Mouse (Mus musculus) liver, embryonic 16.5 days (tissue): ENCODE results near the gene Ndrg3. TPM values are rescaled to one million over a fixed set of nuclear protein-coding genes. Genes with fewer than 3 reads are reported as not detected.

Source experiments
- ATAC-seq: fragments of 200-750 bp; cut with Nextera tagmentation; 2 replicates; pipeline ENCODE4 v1.8.0; 2017; ENCODE audit warnings: low read depth, mild to moderate bottlenecking, moderate number of reproducible peaks, moderate library complexity
- H3K27ac ChIP-seq: fragments of 300-500 bp; sonication (generic); 2 replicates; pipeline ENCODE4 v1.5.1; 2014; ENCODE audit warnings: mild to moderate bottlenecking, low read length
- H3K27me3 ChIP-seq: fragments of 300-500 bp; sonication (generic); 2 replicates; pipeline ENCODE4 v1.6.1; 2014; ENCODE audit warnings: low read depth, low read length, mixed read lengths; ENCODE audit not compliant: control insufficient read depth, insufficient read depth
- H3K36me3 ChIP-seq: fragments of 300-500 bp; sonication (generic); 2 replicates; pipeline ENCODE4 v1.6.1; 2014; ENCODE audit warnings: mild to moderate bottlenecking; ENCODE audit not compliant: control insufficient read depth, insufficient read depth
- H3K4me1 ChIP-seq: fragments of 300-500 bp; sonication (generic); 2 replicates; pipeline ENCODE4 v1.6.1; 2014; ENCODE audit warnings: low read depth, low read length, mixed read lengths; ENCODE audit not compliant: control insufficient read depth
- H3K4me2 ChIP-seq: fragments of 300-500 bp; sonication (generic); 2 replicates; pipeline ENCODE4 v1.6.1; 2014; ENCODE audit warnings: low read depth, low read length, mixed read lengths
- H3K4me3 ChIP-seq: fragments of 300-500 bp; sonication (generic); 2 replicates; pipeline ENCODE4 v1.5.1; 2014; ENCODE audit warnings: low read depth, mild to moderate bottlenecking, low read length
- H3K9ac ChIP-seq: fragments of 300-500 bp; sonication (generic); 2 replicates; pipeline ENCODE4 v1.6.1; 2014; ENCODE audit warnings: low read depth, low read length
- H3K9me3 ChIP-seq: fragments of 300-500 bp; sonication (generic); replicated peaks from 2 replicates; pipeline ENCODE4 v1.6.1; 2016; ENCODE audit warnings: low read length; ENCODE audit not compliant: control insufficient read depth
- WGBS: fragments of 180-500 bp; shearing (Covaris S2); extraction: QIAGEN DNeasy Blood & Tissue Kit; methylation state at CpG from one replicate; pipeline ENCODE4 v1.1.7; 2014; ENCODE audit not compliant: insufficient replicate concordance; 5-methylcytosine and 5-hydroxymethylcytosine counted together
- polyA plus RNA-seq: library from polyadenylated mRNA; unstranded; fragments of >200 nt; fragmentation: Nextera tagmentation; extraction: Ambion mirVana; gene quantifications from 2 replicates; pipeline ENCODE4 v1.2.1, GENCODE M21; 2015

The Ndrg3 gene
- 30.8 and 32.6 TPM in 2 replicates for polyA plus RNA-seq

DNA sequence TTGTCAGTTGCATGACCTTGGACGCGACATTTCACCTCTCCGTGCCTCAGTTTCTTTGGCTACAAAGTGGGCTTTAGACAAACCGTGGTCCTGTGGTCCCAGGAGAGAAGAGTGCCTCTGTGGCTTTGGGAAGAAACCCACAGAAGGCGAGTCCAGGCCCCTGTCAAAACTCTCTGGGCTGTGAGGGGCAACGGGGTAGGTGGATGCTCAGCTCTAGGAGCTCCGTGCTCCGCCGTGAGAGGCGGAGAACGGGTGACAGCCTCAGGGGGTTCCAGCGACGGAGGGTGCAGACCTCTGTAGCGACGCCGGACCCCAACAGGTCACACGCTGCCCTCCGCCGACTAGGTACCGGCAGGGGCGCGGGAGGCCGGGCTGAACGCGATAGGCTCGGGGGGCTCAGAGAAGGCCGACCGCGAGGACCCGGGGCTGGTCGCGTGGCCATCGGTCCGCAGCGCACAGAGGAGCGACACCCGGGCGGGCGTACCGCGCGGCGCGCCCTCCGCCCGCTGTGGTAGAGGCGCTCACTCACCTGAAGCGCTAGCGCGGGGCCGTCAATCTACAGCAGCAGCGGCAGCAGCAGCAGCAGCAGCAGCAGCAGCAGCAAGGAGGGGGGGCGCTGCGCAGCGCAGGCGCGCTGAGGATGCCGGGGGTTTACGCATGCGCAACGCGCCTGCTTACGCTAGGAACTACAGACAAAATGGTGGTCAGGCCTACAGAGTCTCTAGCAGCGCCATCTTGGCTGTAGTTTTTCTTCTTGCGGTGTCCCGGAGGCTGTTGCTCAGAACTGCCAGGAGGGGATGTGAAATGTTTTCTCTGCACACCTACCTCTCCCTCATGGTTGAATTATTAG lies at the start of gene Ndrg3:
Gene Ndrg3, minus strand, starts transcription at position 587 of the 850 bp plus-strand sequence.
- under 1% methylated on average over 66 of the region's 66 CpGs for WGBS
- peaks cover 22% of the 10 kb centered on the region for H3K4me1 ChIP-seq
- peak within 1 kb of the TSS; percentile 90 for H3K27ac ChIP-seq
- no peaks in the 10 kb centered on the region for H3K27me3 ChIP-seq
- H3K36me3 ChIP-seq = peaks cover 18% of the 10 kb centered on the region
- peak; percentile 96 for ATAC-seq
- peak within 1 kb of the TSS; percentile 98 for H3K9ac ChIP-seq
- peak within 1 kb of the TSS; percentile 98 for H3K4me3 ChIP-seq
- peak within 1 kb of the TSS; percentile 84 for H3K4me2 ChIP-seq
- no peaks in the 10 kb centered on the region for H3K9me3 ChIP-seq

- Histone ChIP-seq H3K9ac (no peak overlapping the region), H3K4me1 (no peaks in the 10 kb centered on the region), H3K36me3 (peaks cover 3% of the 10 kb centered on the region; the same call in 1 of the 2 replicates), H3K9me3 (no peaks in the 10 kb centered on the region), H3K4me3 (no peak overlapping the region), H3K27me3 (no peaks in the 10 kb centered on the region), H3K4me2 (no peak overlapping the region), H3K27ac (no peak overlapping the region)
- 40% methylated on average over 7 of the region's 7 CpGs for WGBS
- ATAC-seq = no peak
These were observed 49.6 kb upstream of the Ndrg3 start for GRCm38 (mm10) chr2:157041421-157041820.

GRCm38 (mm10) chr2:157040649-157041046 lies 48.8 kb upstream of the Ndrg3 start:
- H3K9me3 ChIP-seq = no peaks in the 10 kb centered on the region
- H3K4me1 ChIP-seq = no peaks in the 10 kb centered on the region
- peaks cover 3% of the 10 kb centered on the region; the same call in 1 of the 2 replicates for H3K36me3 ChIP-seq
- no peaks in the 10 kb centered on the region for H3K27me3 ChIP-seq
- no peak overlapping the region for H3K4me2 ChIP-seq
- H3K9ac ChIP-seq = no peak overlapping the region
- 80% methylated on average over 17 of the region's 17 CpGs for WGBS
- H3K27ac ChIP-seq = no peak overlapping the region
- no peak overlapping the region for H3K4me3 ChIP-seq
- ATAC-seq = no peak

- whole genome bisulfite sequencing = 89% methylated on average over 50 of the region's 50 CpGs
- H3K4me2 ChIP-seq = no peak overlapping the region
- peaks cover 3% of the 10 kb centered on the region; the same call in 1 of the 2 replicates for H3K36me3 ChIP-seq
- H3K27ac ChIP-seq = no peak overlapping the region
- H3K4me1 ChIP-seq = no peaks in the 10 kb centered on the region
- no peak overlapping the region for H3K4me3 ChIP-seq
- peak; percentile 27 for ATAC-seq
- H3K27me3 ChIP-seq = no peaks in the 10 kb centered on the region
- no peak overlapping the region for H3K9ac ChIP-seq
- H3K9me3 ChIP-seq = no peaks in the 10 kb centered on the region
These were observed 48.2 kb upstream of the Ndrg3 start for GRCm38 (mm10) chr2:157039900-157040648.

DNA sequence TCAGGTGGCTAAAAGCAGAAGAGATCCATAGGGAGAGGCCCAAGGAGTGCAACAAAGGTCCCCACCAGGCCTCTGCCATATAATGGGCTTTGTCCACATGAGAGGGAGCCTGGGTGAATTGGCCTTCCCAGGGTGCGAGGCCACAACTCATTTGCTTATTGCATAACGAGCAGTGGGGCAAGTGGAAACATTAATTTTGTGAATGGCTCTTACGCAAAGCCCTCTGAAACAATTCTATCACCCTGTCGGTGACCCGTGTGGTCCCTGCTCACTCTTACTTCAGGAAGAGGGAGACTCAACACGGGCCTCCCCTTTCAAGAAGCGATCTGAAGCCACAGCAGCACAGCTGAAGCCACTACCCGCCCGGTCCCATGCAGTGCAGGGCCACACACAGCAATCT lies 45.4 kb upstream of the Ndrg3 start:
- Histone ChIP-seq H3K4me3 (no peak overlapping the region), H3K27ac (no peak overlapping the region), H3K36me3 (peaks cover 3% of the 10 kb centered on the region; the same call in 1 of the 2 replicates), H3K4me2 (no peak overlapping the region), H3K27me3 (no peaks in the 10 kb centered on the region), H3K9me3 (no peaks in the 10 kb centered on the region), H3K4me1 (no peaks in the 10 kb centered on the region), H3K9ac (no peak overlapping the region)
- ATAC-seq = no peak
- 63% methylated on average over 9 of the region's 9 CpGs for WGBS

DNA sequence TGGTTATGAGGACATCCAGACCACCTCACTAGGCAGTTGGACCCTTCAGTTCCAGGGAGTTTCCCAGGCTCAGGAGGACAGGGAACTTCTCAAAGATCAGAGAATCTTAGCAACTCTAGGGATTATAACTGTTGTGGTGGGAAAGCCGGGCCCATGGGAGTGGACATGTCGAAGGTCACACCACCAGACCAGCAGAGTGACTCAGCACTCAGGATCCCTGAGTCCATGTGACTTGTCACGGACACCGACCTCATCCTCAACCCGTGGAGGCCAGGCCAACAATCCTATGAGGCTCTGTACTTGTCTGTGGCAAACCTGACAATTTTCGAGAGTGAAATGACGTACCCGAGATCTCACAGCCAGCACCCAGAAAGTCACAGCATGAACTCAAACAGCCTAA lies 44.5 kb upstream of the Ndrg3 start:
- H3K9ac ChIP-seq = no peak overlapping the region
- H3K4me3 ChIP-seq = no peak overlapping the region
- no peaks in the 10 kb centered on the region for H3K4me1 ChIP-seq
- no peaks in the 10 kb centered on the region for H3K27me3 ChIP-seq
- 74% methylated on average over 8 of the region's 8 CpGs for WGBS
- H3K4me2 ChIP-seq = no peak overlapping the region
- H3K27ac ChIP-seq = no peak overlapping the region
- H3K9me3 ChIP-seq = no peaks in the 10 kb centered on the region
- ATAC-seq = no peak
- peaks cover 3% of the 10 kb centered on the region; the same call in 1 of the 2 replicates for H3K36me3 ChIP-seq

DNA sequence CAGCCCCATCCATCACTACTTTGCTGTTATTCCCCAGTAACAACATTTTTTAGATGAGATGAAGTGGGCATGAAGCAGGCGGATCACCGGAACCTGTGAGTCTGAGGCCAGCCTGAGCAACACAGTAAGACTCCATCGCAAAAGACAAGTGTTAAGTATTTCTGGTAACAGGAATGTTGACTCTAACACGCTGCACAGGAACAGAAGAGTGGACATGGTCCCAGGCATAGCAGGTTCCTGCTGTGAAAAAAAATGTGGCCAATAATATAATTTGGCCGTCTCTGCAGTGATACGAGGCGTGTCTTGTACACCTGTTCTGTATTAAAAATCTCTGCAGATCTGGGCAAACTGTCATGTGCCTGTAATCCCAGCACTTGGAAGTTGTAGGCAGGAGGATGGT lies 43.5 kb upstream of the Ndrg3 start:
- peaks cover 3% of the 10 kb centered on the region; the same call in 1 of the 2 replicates for H3K4me1 ChIP-seq
- WGBS = 81% methylated on average over 7 of the region's 7 CpGs
- H3K4me3 ChIP-seq = no peak overlapping the region

GRCm38 (mm10) chr2:157030804-157031203 lies 38.9 kb upstream of the Ndrg3 start:
- no peaks in the 10 kb centered on the region for H3K27me3 ChIP-seq
- no peak overlapping the region for H3K4me3 ChIP-seq
- ATAC-seq = no peak
- no peak overlapping the region for H3K9ac ChIP-seq
- H3K4me2 ChIP-seq = no peak overlapping the region
- H3K9me3 ChIP-seq = no peaks in the 10 kb centered on the region
- WGBS = 28% methylated on average over 9 of the region's 9 CpGs
- H3K36me3 ChIP-seq = peaks cover 6% of the 10 kb centered on the region; the same call in 1 of the 2 replicates
- no peak overlapping the region for H3K27ac ChIP-seq
- peaks cover 31% of the 10 kb centered on the region for H3K4me1 ChIP-seq

More for the DNA sequence above, 43.5 kb upstream of the Ndrg3 start:
- Histone ChIP-seq H3K9ac (no peak overlapping the region), H3K4me2 (no peak overlapping the region), H3K27me3 (no peaks in the 10 kb centered on the region), H3K36me3 (peaks cover 3% of the 10 kb centered on the region; the same call in 1 of the 2 replicates), H3K27ac (no peak overlapping the region), H3K9me3 (no peaks in the 10 kb centered on the region)
- ATAC-seq = no peak
